25 mouse cellular contexts compared by ENCODE assay signal in genomic region chr10:24822842-24823241, GRCm38 (mm10). TPM values are rescaled to one million over a fixed set of nuclear protein-coding genes. Genes with fewer than 3 reads are reported as not detected.
A peak's percentile ranks its signal among the peaks of the same experiment; 100 is the strongest.
DNase-seq lines count a peak whose midpoint lies in the region; ATAC-seq and TF ChIP-seq lines count a peak whose summit lies in the region.
"Had no signal": no experiment of that assay in that cellular context is flagged by ENCODE, and none has a peak within 500 bp of the region (broad histone marks: within the 10 kb centered on the region; RNA-seq: fewer than 3 reads in every experiment).

No protein-coding gene starts in this region.

- TF ChIP-seq EP300 in stomach, postnatal 0 days (optimal IDR thresholded peaks at IDR 0.05): no peak

- TF ChIP-seq POLR2A in limb, embryonic 14.5 days (IDR thresholded peaks at IDR 0.05; ENCODE audit: borderline replicate concordance, extremely low read depth, insufficient read depth, insufficient read length): no peak
- TF ChIP-seq POLR2A in embryonic fibroblast, embryonic 13.5 days (IDR thresholded peaks at IDR 0.05; ENCODE audit: low read depth, low read length): no peak

- peaks cover 15% of the 10 kb centered on the region; the same call in 1 of the 2 replicates for H3K4me1 ChIP-seq in limb, embryonic 14.5 days (ENCODE audit: control insufficient read depth, insufficient read depth, low read length)
- H3K4me1 ChIP-seq in limb, embryonic 10.5 days: peaks cover 13% of the 10 kb centered on the region
- H3K4me1 ChIP-seq in embryonic fibroblast, embryonic 13.5 days (ENCODE audit: control insufficient read depth, insufficient read depth, low read length): peaks cover 13% of the 10 kb centered on the region
- H3K4me1 ChIP-seq in stomach, postnatal 0 days (replicated peaks; ENCODE audit: control insufficient read depth, insufficient read depth): 0 out of 2 replicates have a peak, but pooled peaks cover 2% of the 10 kb centered on the region
- H3K4me1 ChIP-seq: forebrain, embryonic 15.5 days had no signal

- no peak for DNase-seq in limb, embryonic 14.5 days (ENCODE audit: low spot score)
- DNase-seq in limb, embryonic 10.5 days (ENCODE audit: low spot score): no peak
- peak; percentile 13 for DNase-seq in 416B (ENCODE audit: low read depth)
- no peak for DNase-seq in stomach, postnatal 0 days (ENCODE audit: low spot score)
- no peak for DNase-seq in layer of hippocampus, adult 2 months (ENCODE audit: low spot score in 2 of 2)
- DNase-seq in spleen, postnatal 14 days (ENCODE audit: low spot score in 2 of 2): no peak
- DNase-seq: adrenal gland, adult 8-10 months; cerebellum, adult 2 months; cerebellum, postnatal 36 days; embryo, embryonic 11 days; heart, postnatal 14 days; kidney, postnatal 4 days; layer of hippocampus, adult 9-11 months; retina, postnatal 1 day; right cerebral cortex, postnatal 25 days; thymus, adult 18-20 months had no signal

- H3K27me3 ChIP-seq in limb, embryonic 14.5 days (ENCODE audit: control insufficient read depth, insufficient read depth, low read length): no peaks in the 10 kb centered on the region
- H3K27me3 ChIP-seq in limb, embryonic 10.5 days (ENCODE audit: low read depth, poor library complexity, severe bottlenecking): no peaks in the 10 kb centered on the region
- H3K27me3 ChIP-seq in stomach, postnatal 0 days (ENCODE audit: control insufficient read depth, insufficient read depth, low read length): no peaks in the 10 kb centered on the region
- H3K27me3 ChIP-seq: embryonic facial prominence, embryonic 13.5 days; forebrain, embryonic 15.5 days; heart, embryonic 13.5 days; kidney, embryonic 15.5 days; midbrain, embryonic 15.5 days; neural tube, embryonic 13.5 days had no signal

- TF ChIP-seq CTCF in embryonic fibroblast, embryonic 13.5 days (IDR thresholded peaks at IDR 0.05; ENCODE audit: borderline replicate concordance, insufficient read depth, low read length): no peak
- TF ChIP-seq CTCF in stomach, postnatal 0 days (IDR thresholded peaks at IDR 0.05; ENCODE audit: low read depth): no peak
- no peak for TF ChIP-seq CTCF in layer of hippocampus, adult 2 months (conservative IDR thresholded peaks at IDR 0.05)

- 41% methylated on average over 1 of the region's 1 CpGs for WGBS in limb, embryonic 14.5 days
- WGBS in limb, embryonic 10.5 days: 78% methylated on average over 1 of the region's 1 CpGs
- 51% methylated on average over 1 of the region's 1 CpGs for WGBS in stomach, postnatal 0 days

- no peak overlapping the region for H3K27ac ChIP-seq in limb, embryonic 14.5 days (replicated peaks; ENCODE audit: low read depth, low read length)
- no peak overlapping the region for H3K27ac ChIP-seq in limb, embryonic 10.5 days
- peak overlapping the region; percentile 70 for H3K27ac ChIP-seq in embryonic fibroblast, embryonic 13.5 days (ENCODE audit: insufficient read depth, low read length)
- H3K27ac ChIP-seq in stomach, postnatal 0 days (replicated peaks): no peak overlapping the region
- H3K27ac ChIP-seq in layer of hippocampus, adult 2 months: no peak overlapping the region
- H3K27ac ChIP-seq: embryonic facial prominence, embryonic 13.5 days; forebrain, embryonic 15.5 days; heart, embryonic 13.5 days; kidney, embryonic 15.5 days; midbrain, embryonic 15.5 days; neural tube, embryonic 13.5 days had no signal

- H3K4me3 ChIP-seq in limb, embryonic 14.5 days (replicated peaks; ENCODE audit: low read length): no peak overlapping the region
- H3K4me3 ChIP-seq in limb, embryonic 10.5 days: no peak overlapping the region
- no peak overlapping the region for H3K4me3 ChIP-seq in embryonic fibroblast, embryonic 13.5 days (ENCODE audit: insufficient read depth, low read length)
- H3K4me3 ChIP-seq in stomach, postnatal 0 days (ENCODE audit: low read depth, low read length): no peak overlapping the region
- no peak overlapping the region for H3K4me3 ChIP-seq in layer of hippocampus, adult 2 months
- H3K4me3 ChIP-seq: embryonic facial prominence, embryonic 13.5 days; forebrain, embryonic 15.5 days; heart, embryonic 13.5 days; kidney, embryonic 15.5 days; midbrain, embryonic 15.5 days; neural tube, embryonic 13.5 days had no signal

- no peaks in the 10 kb centered on the region for H3K36me3 ChIP-seq in limb, embryonic 14.5 days (ENCODE audit: control insufficient read depth, insufficient read depth, low read length)
- H3K36me3 ChIP-seq in limb, embryonic 10.5 days: peaks cover 4% of the 10 kb centered on the region; the same call in 1 of the 2 replicates
- no peaks in the 10 kb centered on the region for H3K36me3 ChIP-seq in stomach, postnatal 0 days (ENCODE audit: control insufficient read depth, insufficient read depth, low read length)
- H3K36me3 ChIP-seq: embryonic facial prominence, embryonic 13.5 days; forebrain, embryonic 15.5 days; heart, embryonic 13.5 days; kidney, embryonic 15.5 days; midbrain, embryonic 15.5 days; neural tube, embryonic 13.5 days had no signal

- ATAC-seq in limb, embryonic 14.5 days (ENCODE audit: low FRiP score, low read depth): peak; percentile 30; the same call in 1 of the 2 replicates
- peak; percentile 50; the same call in 1 of the 2 replicates for ATAC-seq in stomach, postnatal 0 days (ENCODE audit: low FRiP score, low TSS enrichment)
- ATAC-seq: forebrain, embryonic 15.5 days; lung, postnatal 0 days; midbrain, embryonic 15.5 days had no signal

- H3K9ac ChIP-seq in limb, embryonic 14.5 days (ENCODE audit: low read depth, low read length, severe bottlenecking): no peak overlapping the region
- H3K9ac ChIP-seq in stomach, postnatal 0 days (ENCODE audit: low read length): no peak overlapping the region
- H3K9ac ChIP-seq: embryonic facial prominence, embryonic 13.5 days; forebrain, embryonic 15.5 days; heart, embryonic 13.5 days; kidney, embryonic 15.5 days; midbrain, embryonic 15.5 days; neural tube, embryonic 13.5 days had no signal

- H3K9me3 ChIP-seq in limb, embryonic 14.5 days (ENCODE audit: control insufficient read depth, low read length): no peaks in the 10 kb centered on the region
- no peaks in the 10 kb centered on the region for H3K9me3 ChIP-seq in limb, embryonic 10.5 days (replicated peaks)
- H3K9me3 ChIP-seq in stomach, postnatal 0 days (ENCODE audit: control insufficient read depth, low read length): no peaks in the 10 kb centered on the region
- H3K9me3 ChIP-seq: embryonic facial prominence, embryonic 13.5 days; forebrain, embryonic 15.5 days; heart, embryonic 13.5 days; kidney, embryonic 15.5 days; midbrain, embryonic 15.5 days; neural tube, embryonic 13.5 days had no signal

- no peak overlapping the region for H3K4me2 ChIP-seq in limb, embryonic 14.5 days (replicated peaks; ENCODE audit: low read depth, low read length, severe bottlenecking)
- no peak overlapping the region for H3K4me2 ChIP-seq in stomach, postnatal 0 days (replicated peaks; ENCODE audit: low read depth)
- H3K4me2 ChIP-seq: embryonic facial prominence, embryonic 13.5 days; forebrain, embryonic 15.5 days; kidney, embryonic 15.5 days; midbrain, embryonic 15.5 days; neural tube, embryonic 13.5 days had no signal

RNA-seq across cellular contexts. Expression of gene Enpp3, which starts 19.8 kb away (rescaled TPM):
- polyA plus RNA-seq in limb, embryonic 14.5 days (2012; rRNA removed): 4.5 and 6.0 TPM in 2 replicates
- polyA plus RNA-seq in limb, embryonic 14.5 days (2014; fragmentation: Nextera tagmentation; extraction: Ambion mirVana): 6.9 and 8.0 TPM in 2 replicates
- 5.3 and 7.8 TPM in 2 replicates for polyA plus RNA-seq in limb, embryonic 10.5 days (2016; fragmentation: Nextera tagmentation; extraction: Ambion mirVana)
- 5.0 and 10.9 TPM in 2 replicates for polyA plus RNA-seq in embryonic fibroblast, embryonic 13.5 days (2011; ENCODE audit: insufficient read length, low read depth, missing spikeins)
- 3.4 TPM in 2 replicates for polyA plus RNA-seq in stomach, postnatal 0 days (2015; fragmentation: Nextera tagmentation; extraction: Ambion mirVana)
- under 1 TPM; 0.33 to 0.56 TPM for total RNA-seq in layer of hippocampus, adult 2 months (2021)
- polyA plus RNA-seq: macrophage had no signal

RNA-seq across cellular contexts. Expression of gene Med23, which starts 46.9 kb away (rescaled TPM):
- 40.7 and 47.7 TPM in 2 replicates for polyA plus RNA-seq in limb, embryonic 14.5 days (2012; rRNA removed)
- 23.6 and 25.7 TPM in 2 replicates for polyA plus RNA-seq in limb, embryonic 14.5 days (2014; fragmentation: Nextera tagmentation; extraction: Ambion mirVana)
- polyA plus RNA-seq in limb, embryonic 10.5 days (2016; fragmentation: Nextera tagmentation; extraction: Ambion mirVana): 29.7 and 34.7 TPM in 2 replicates
- 26.2 and 32.6 TPM in 2 replicates for polyA plus RNA-seq in embryonic fibroblast, embryonic 13.5 days (2011; ENCODE audit: insufficient read length, low read depth, missing spikeins)
- 5.8 and 5.9 TPM in 2 replicates for polyA plus RNA-seq in stomach, postnatal 0 days (2015; fragmentation: Nextera tagmentation; extraction: Ambion mirVana)
- 10 to 100 TPM; 32.6 to 36.6 TPM for total RNA-seq in layer of hippocampus, adult 2 months (2021)
